Mouse (Mus musculus) telencephalon, adult 2 months (tissue): ENCODE data around the gene Grwd1.
A peak's percentile ranks its signal among the peaks of the same experiment; 100 is the strongest.

Source experiments
- DNase-seq: peaks from one replicate; pipeline ENCODE4 v3.0.0-alpha.2; 2011; ENCODE audit warnings: low read depth, low spot score

The Grwd1 gene

GRCm38 (mm10) chr7:45842950-45843744, 12.4 kb upstream of the Grwd1 start:
- no peak for DNase-seq

GRCm38 (mm10) chr7:45833924-45834323, 3.2 kb upstream of the Grwd1 start:
- no peak for DNase-seq

DNA sequence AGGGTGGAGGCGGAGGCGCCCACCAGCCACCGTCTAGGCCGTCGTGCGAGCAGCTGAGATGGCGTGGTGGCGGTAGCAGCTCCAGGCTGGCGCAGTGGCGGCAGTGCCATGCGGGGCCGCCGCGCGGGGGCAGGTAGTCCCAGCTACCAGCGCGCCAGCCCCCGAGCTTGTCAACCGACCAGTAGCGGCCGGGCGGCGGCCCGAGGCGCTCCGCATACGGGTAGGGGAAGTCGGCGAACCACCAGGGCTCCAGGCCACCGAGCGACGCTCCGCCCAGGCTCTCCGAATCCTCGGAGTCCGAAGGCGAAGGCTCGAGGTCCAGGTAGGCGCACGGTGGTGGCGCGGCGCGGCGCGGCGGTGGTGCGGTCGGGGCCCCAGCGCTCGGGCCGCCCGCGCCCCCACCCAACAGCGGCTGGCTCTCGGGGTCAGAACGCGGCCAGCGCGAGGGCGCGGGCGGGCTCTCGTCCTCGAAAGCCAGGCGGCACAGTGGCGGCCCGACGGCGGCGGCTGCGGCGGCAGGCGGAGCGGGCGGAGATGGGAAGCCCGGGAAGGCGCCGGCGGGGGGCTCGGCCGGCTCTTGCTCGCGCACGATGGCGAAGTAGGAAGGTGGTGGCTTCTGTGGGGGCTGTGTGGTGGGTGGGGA, 2.5 kb upstream of the Grwd1 start:
- DNase-seq, result no peak

DNA sequence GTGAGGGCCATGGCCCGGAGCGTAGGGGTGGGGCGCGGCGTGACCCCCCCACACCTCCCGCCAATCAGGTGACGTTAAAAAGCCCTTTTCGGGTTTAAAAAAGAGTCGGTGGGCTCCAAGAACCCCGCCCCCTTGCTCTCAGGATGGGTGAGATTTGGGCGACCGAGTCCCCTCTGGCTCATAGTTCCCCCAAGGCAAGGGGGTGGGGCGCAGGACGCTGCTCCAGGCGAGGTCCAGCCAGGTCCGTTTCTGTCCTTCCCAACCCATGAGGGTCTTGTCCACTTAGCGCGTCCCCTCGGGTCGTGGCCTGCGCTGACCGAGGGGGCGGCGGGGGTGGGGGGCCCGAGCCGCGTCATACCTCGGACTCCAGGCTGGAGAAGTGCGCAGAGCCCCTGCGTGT, 1.7 kb upstream of the Grwd1 start:
- no peak for DNase-seq

DNA sequence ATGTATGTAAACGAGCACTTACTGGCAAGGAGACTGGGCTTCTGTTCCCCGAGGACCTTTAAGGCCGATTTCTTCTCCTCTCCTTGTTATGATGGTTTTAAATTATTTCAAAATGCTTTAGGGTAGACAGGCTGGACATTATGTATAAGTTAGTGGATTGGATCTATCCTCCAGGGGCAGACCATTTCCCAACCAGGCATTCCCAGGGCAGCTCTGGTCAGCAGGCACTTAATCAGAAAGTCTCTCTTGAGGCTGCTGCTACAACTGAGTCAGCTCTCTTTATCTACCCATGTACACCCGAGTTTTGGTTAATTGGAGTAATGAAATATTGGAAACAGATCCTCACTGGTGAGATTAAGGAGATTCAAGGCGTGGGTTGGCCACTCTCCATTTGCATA, 383 bp upstream of the Grwd1 start:
- DNase-seq, result no peak

GRCm38 (mm10) chr7:45826631-45827030, 4.1 kb downstream of the Grwd1 start:
- no peak for DNase-seq

DNA sequence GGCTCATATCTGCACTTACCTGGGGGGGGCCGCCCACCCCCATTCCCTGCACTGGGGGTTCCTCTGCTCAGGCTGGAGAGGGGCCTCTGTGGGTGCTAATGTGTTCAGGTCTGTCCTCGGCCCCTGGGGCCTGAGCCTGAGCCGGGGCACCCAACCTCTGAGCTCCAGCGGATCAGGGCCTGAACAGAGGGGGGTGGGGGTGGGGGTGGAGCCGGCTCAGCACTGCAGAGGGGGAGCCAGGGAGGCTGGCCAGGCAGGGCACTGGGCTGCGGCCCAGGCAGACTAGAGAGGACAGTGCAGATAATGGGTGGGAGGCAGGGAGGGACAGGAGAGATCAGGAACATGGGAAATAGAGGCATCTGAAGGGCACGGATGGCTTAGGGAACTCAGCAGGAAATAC, 6.1 kb downstream of the Grwd1 start, which contains the start of gene Kcnj14:
Gene Kcnj14 (minus strand): TSS at position 185 of the 400 bp plus-strand sequence.
- no peak for DNase-seq

DNA sequence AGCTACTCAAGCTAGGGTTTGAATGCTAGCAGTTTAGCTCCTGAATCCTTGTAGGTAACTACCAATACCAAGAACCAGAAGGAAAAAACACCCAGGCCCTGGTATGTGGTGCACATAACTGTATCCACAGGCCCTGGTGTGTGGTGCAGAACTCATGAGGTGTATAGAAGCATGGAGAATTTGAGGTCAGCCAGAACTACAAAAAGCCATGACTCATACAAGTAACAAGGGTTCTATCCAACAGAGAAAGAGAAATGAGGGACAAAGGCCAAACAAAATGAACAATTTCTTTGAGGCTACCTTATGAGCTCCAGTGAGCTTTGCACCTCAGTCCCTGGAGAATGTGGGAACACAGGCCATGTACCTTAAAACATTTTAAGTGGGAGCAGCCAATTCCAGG, 9.8 kb downstream of the Grwd1 start:
- DNase-seq, result no peak

DNA sequence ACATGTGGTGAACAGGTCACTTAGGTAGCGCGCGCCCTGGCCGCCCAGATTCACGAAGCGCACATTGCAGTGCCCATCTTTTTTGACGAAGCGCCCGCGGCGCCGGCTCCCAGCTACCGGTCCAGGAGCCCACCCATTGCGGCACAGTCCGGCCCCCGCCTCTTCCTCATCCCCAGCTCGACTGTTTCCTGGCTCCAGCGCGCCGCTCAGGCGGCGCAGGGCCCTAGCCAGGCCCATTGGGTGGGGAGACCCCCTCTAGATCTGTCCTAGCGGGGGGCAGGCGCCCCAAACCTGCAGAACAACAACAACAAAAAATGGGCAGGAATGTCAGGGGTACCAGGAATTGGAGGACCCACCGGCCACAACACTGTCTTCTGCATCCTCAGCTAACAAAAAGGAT, 10.9 kb downstream of the Grwd1 start:
- DNase-seq, result no peak

DNA sequence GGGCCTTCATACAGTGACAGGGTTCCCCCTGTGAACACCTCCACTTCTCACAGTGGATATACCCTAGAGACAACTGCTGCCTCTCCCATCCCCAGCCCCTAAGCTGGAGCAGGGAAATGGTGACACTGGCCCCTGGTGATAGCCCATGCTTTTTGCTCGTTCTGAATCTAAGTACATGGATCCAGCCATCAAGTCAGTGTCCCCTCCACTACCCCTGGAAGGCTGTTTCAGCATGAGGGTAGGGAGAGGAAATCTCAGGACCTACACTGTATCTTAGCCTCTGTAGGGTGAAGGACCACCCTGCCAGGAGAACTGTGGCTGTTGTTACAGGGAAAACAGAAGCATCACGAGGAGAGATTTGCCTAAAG, 14.8 kb downstream of the Grwd1 start:
- no peak for DNase-seq

DNA sequence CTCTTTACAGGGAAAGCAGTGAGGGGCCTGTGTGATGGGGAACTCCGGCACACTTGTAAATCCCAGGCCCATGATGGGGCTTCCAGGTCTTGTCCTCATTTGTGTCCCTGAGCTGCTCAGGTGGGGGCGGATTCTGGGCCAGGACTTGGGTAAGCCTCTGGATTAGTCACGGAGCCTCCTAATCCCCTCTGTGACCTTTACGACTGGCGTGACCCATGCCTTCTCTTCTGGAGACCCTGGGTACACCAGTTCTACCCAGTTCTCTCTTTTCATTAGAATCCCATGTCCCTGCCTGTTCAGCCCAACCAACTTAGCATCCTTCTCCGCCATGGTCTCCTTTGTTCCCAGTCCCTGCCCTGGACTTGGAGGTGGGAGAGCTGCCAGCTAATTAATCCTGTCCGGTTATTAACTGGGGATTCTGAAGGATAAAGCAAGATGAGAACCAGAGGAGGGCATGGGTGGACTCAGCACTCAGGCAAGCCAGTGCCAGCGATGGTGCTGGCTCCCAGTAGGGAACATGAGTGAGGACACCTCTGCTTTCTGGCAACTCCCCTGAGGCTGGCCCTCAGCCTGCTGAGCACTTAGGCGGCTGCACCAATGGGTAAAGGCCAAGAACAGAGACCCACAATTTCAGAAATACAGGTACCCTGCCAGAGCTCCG, 15.3 kb downstream of the Grwd1 start:
- DNase-seq, result no peak

DNA sequence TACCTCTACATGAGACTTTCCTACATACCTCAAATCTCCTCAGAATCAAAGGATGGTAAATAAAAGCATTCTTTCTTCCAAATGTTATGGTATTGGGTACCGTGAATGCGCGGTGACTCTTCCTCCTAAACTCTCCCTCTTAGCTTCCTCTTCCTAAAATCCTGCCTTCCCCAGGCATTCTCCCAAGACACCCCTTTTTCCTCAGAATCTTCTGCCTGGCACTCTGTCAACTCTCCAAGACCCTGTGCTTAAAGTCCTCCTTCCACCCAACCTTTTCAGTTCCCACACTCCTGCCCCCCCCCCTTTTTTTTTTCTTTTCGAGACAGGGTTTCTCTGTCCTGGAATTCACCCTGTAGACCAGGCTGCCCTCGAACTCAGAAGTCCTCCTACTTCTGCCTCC, 15.9 kb downstream of the Grwd1 start:
- no peak for DNase-seq

- peak; percentile 100 for DNase-seq
Measured at GRCm38 (mm10) chr7:45813787-45814779, 16.7 kb downstream of the Grwd1 start, which contains the start of gene Cyth2. Gene Cyth2 (minus strand): TSS chr7:45814581.

DNA sequence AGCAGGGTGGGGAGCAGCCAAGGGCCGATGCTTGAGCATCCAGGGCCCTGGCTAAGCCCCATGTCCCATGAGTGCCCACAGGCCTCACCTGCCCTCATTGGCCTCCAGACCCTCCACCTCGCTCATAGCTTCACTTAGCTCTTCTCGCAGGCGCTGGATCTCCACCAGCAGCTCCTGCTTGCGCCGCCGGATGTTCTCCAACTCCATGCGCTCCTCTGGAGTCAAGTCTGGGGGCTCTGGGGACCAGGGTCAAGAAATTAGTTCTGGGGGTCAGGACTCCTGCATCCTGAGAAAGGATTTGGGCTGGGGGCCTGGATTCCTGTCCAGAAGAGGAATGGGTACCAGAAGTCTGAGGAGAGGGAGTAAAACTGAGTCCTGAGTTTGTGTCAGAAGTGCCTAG, 17.8 kb downstream of the Grwd1 start:
- no peak for DNase-seq

GRCm38 (mm10) chr7:45809276-45810075, 21.3 kb downstream of the Grwd1 start:
- no peak for DNase-seq

DNA sequence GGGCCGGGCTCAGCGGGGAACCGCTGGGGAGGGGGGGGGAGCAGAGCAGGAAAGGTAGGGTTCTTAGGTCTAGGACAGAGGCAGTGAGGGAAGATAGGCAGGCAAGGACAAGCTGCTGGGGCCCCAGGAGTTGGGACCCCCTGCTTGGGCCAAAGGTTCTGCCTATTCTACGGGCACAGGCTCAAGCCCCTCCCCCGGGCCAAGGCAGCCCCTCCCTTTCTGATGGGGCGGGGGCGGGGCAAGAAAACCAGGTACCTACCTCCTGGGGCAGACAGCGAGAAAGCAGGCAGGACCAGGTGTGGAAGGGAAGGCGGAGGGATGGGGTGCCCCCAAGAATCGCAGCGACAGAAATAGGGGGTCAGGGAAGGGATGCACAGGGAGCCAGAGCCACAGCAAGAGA, 22.3 kb downstream of the Grwd1 start:
- DNase-seq, result no peak

DNA sequence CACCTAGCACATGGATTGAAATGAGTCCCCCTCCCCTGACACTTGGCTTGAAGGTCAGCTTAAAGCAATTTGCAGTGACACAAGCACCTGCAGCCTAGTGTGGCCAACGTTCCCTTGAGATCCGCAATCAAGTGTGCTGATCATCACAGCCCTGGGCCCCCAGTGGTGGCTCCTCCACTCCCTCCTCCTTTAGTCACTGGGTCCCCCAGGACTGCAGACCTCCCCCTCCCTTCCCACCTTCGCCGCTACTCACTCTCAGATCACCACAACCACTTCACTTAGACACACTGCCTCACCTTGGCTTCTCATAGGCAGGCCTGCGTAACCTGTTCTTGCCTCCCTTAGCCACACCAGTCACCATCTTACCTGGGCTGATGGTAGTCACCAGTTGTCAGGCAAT, 24.8 kb downstream of the Grwd1 start:
- no peak for DNase-seq

- no peak for DNase-seq
Measured at GRCm38 (mm10) chr7:45802551-45802950, 28.2 kb downstream of the Grwd1 start.

- peak; percentile 87 for DNase-seq
Measured at GRCm38 (mm10) chr7:45801348-45801747, 29.4 kb downstream of the Grwd1 start.

- DNase-seq, result no peak
Measured at GRCm38 (mm10) chr7:45800546-45801204, 30.1 kb downstream of the Grwd1 start.
